ENCODE assay signal across 19 mouse cellular contexts in genomic region chr6:134579506-134579905, GRCm38 (mm10). TPM values are rescaled to one million over a fixed set of nuclear protein-coding genes. Genes with fewer than 3 reads are reported as not detected.
"Had no signal": no experiment of that assay in that cellular context is flagged by ENCODE, and none has a peak within 500 bp of the region (broad histone marks: within the 10 kb centered on the region; RNA-seq: fewer than 3 reads in every experiment).

No protein-coding gene starts in this region.

- DNase-seq: liver, postnatal 0 days; lung, embryonic 14.5 days; lung, postnatal 10 days; lung, postnatal 4 days; midbrain, embryonic 14.5 days; retina, postnatal 1 day; right cerebral cortex, adult 18-20 months; right cerebral cortex, postnatal 25 days; right cerebral cortex, postnatal 4 days; spleen, adult 18-20 months; thymus, adult 18-20 months; thymus, postnatal 14 days; thymus, postnatal 36 days had no signal

- H3K36me3 ChIP-seq: midbrain, embryonic 10.5 days; midbrain, embryonic 12.5 days; neural tube, embryonic 13.5 days; neural tube, embryonic 15.5 days had no signal

- H3K4me2 ChIP-seq: lung, embryonic 14.5 days; midbrain, embryonic 12.5 days; neural tube, embryonic 13.5 days; neural tube, embryonic 15.5 days had no signal

- H3K4me1 ChIP-seq: midbrain, embryonic 12.5 days; neural tube, embryonic 13.5 days; neural tube, embryonic 15.5 days had no signal

- H3K27me3 ChIP-seq: neural tube, embryonic 13.5 days; neural tube, embryonic 15.5 days had no signal

- H3K9me3 ChIP-seq: midbrain, embryonic 10.5 days; midbrain, embryonic 12.5 days; neural tube, embryonic 13.5 days; neural tube, embryonic 15.5 days had no signal

- ATAC-seq: liver, postnatal 0 days; midbrain, embryonic 16.5 days had no signal

- H3K9ac ChIP-seq: liver, postnatal 0 days; lung, embryonic 14.5 days; midbrain, embryonic 12.5 days; neural tube, embryonic 13.5 days; neural tube, embryonic 15.5 days had no signal

- H3K4me3 ChIP-seq: midbrain, embryonic 10.5 days; midbrain, embryonic 12.5 days; myocyte; neural tube, embryonic 13.5 days; neural tube, embryonic 15.5 days had no signal

- H3K27ac ChIP-seq: midbrain, embryonic 10.5 days; midbrain, embryonic 12.5 days; neural tube, embryonic 13.5 days; neural tube, embryonic 15.5 days had no signal

RNA-seq across cellular contexts. Expression of gene Mansc1, which starts 52.8 kb away (rescaled TPM):
- polyA plus RNA-seq: myocyte had no signal
